Mouse (Mus musculus) heart, embryonic 16.5 days (tissue): ENCODE data around the gene Atp5s. TPM values are rescaled to one million over a fixed set of nuclear protein-coding genes. Genes with fewer than 3 reads are reported as not detected.
A peak's percentile ranks its signal among the peaks of the same experiment; 100 is the strongest.

Experiments
- ATAC-seq: fragments of 200-750 bp; cut with Nextera tagmentation; replicated peaks from 2 replicates; pipeline ENCODE4 v1.8.0; 2017; ENCODE audit warnings: moderate number of reproducible peaks; ENCODE audit not compliant: insufficient read depth, low FRiP score; ENCODE audit errors: extremely low read depth
- H3K27ac ChIP-seq: fragments of 300-500 bp; sonication (generic); 2 replicates; pipeline ENCODE4 v1.5.1; 2014; ENCODE audit warnings: mild to moderate bottlenecking, low read length, control low read depth, moderate library complexity
- H3K27me3 ChIP-seq: fragments of 300-500 bp; sonication (generic); 2 replicates; pipeline ENCODE4 v1.6.1; 2014; ENCODE audit warnings: low read length, mixed read lengths; ENCODE audit not compliant: control insufficient read depth, insufficient read depth
- H3K36me3 ChIP-seq: fragments of 300-500 bp; sonication (generic); 2 replicates; pipeline ENCODE4 v1.6.1; 2014; ENCODE audit not compliant: control insufficient read depth, insufficient read depth
- H3K4me1 ChIP-seq: fragments of 300-500 bp; sonication (generic); 2 replicates; pipeline ENCODE4 v1.6.1; 2014; ENCODE audit warnings: low read length, mixed read lengths; ENCODE audit not compliant: control insufficient read depth, insufficient read depth
- H3K4me2 ChIP-seq: fragments of 300-500 bp; sonication (generic); 2 replicates; pipeline ENCODE4 v1.6.1; 2014; ENCODE audit warnings: low read depth, mild to moderate bottlenecking, control low read depth, low read length
- H3K4me3 ChIP-seq: fragments of 300-500 bp; sonication (generic); 2 replicates; pipeline ENCODE4 v1.5.1; 2014; ENCODE audit warnings: mild to moderate bottlenecking, control low read depth, low read length
- H3K9ac ChIP-seq: fragments of 300-500 bp; sonication (generic); 2 replicates; pipeline ENCODE4 v1.6.1; 2014; ENCODE audit warnings: low read length, control low read depth
- H3K9me3 ChIP-seq: fragments of 300-500 bp; sonication (generic); replicated peaks from 2 replicates; pipeline ENCODE4 v1.6.1; 2016; ENCODE audit warnings: low read length; ENCODE audit not compliant: control insufficient read depth
- WGBS: fragments of 180-500 bp; shearing (Covaris S2); extraction: QIAGEN DNeasy Blood & Tissue Kit; methylation state at CpG from one replicate; pipeline ENCODE4 v1.1.7; 2014; 5-methylcytosine and 5-hydroxymethylcytosine counted together
- polyA plus RNA-seq: library from polyadenylated mRNA; unstranded; fragments of >200 nt; fragmentation: Nextera tagmentation; extraction: Ambion mirVana; gene quantifications from 2 replicates; pipeline ENCODE4 v1.2.1, GENCODE M21; 2015

Atp5s gene
- 35.4 and 39.2 TPM in 2 replicates for polyA plus RNA-seq

- no peaks in the 10 kb centered on the region for H3K27me3 ChIP-seq
- peaks cover 5% of the 10 kb centered on the region; the same call in 1 of the 2 replicates for H3K36me3 ChIP-seq
- peak within 1 kb of the TSS; percentile 72 for H3K4me3 ChIP-seq
- H3K9me3 ChIP-seq, result no peaks in the 10 kb centered on the region
- peak within 1 kb of the TSS; percentile 78 for H3K4me2 ChIP-seq
- WGBS, result under 1% methylated on average over 60 of the region's 60 CpGs
- peak; percentile 94 for ATAC-seq
- peaks cover 16% of the 10 kb centered on the region for H3K4me1 ChIP-seq
- peak within 1 kb of the TSS; percentile 79 for H3K9ac ChIP-seq
- H3K27ac ChIP-seq, result peak within 1 kb of the TSS; percentile 87
These were observed at the start of gene Atp5s, which contains the start of gene L2hgdh for GRCm38 (mm10) chr12:69724711-69725460. TSS of gene Atp5s (plus strand) at chr12:69724950. TSS of gene L2hgdh (minus strand) at chr12:69724873.

GRCm38 (mm10) chr12:69676157-69676556 is 48.6 kb upstream of the Atp5s start:
- no peak overlapping the region for H3K27ac ChIP-seq
- H3K9ac ChIP-seq, result no peak overlapping the region
- ATAC-seq, result no peak
- no peak overlapping the region for H3K4me3 ChIP-seq
- H3K9me3 ChIP-seq, result no peaks in the 10 kb centered on the region
- no peaks in the 10 kb centered on the region for H3K36me3 ChIP-seq
- H3K4me2 ChIP-seq, result no peak overlapping the region
- no peaks in the 10 kb centered on the region for H3K27me3 ChIP-seq
- 79% methylated on average over 4 of the region's 4 CpGs for WGBS
- H3K4me1 ChIP-seq, result peaks cover 21% of the 10 kb centered on the region

- peak; percentile 55 for ATAC-seq
- peak overlapping the region; percentile 60 for H3K4me2 ChIP-seq
These were observed 43.9 kb upstream of the Atp5s start for GRCm38 (mm10) chr12:69680635-69681565.

GRCm38 (mm10) chr12:69681566-69682061 is 43.1 kb upstream of the Atp5s start, which contains the start of gene Sos2:
TSS of gene Sos2 (minus strand) at chr12:69681852.
- H3K27ac ChIP-seq, result peak within 1 kb of the TSS; percentile 98
- WGBS, result 0% methylated on average over 50 of the region's 85 CpGs
- peak within 1 kb of the TSS; percentile 100 for H3K9ac ChIP-seq
- H3K27me3 ChIP-seq, result no peaks in the 10 kb centered on the region
- peak; percentile 73 for ATAC-seq
- H3K9me3 ChIP-seq, result no peaks in the 10 kb centered on the region
- H3K4me3 ChIP-seq, result peak within 1 kb of the TSS; percentile 97
- H3K4me2 ChIP-seq, result peak within 1 kb of the TSS; percentile 60
- H3K36me3 ChIP-seq, result no peaks in the 10 kb centered on the region
- H3K4me1 ChIP-seq, result peaks cover 18% of the 10 kb centered on the region

More at GRCm38 (mm10) chr12:69680635-69681565, 43.9 kb upstream of the Atp5s start:
- H3K4me3 ChIP-seq, result peak overlapping the region; percentile 97
- peak overlapping the region; percentile 100 for H3K9ac ChIP-seq
- WGBS, result 1% methylated on average over 56 of the region's 56 CpGs
- no peaks in the 10 kb centered on the region for H3K27me3 ChIP-seq
- peak overlapping the region; percentile 98 for H3K27ac ChIP-seq
- H3K4me1 ChIP-seq, result peaks cover 18% of the 10 kb centered on the region
- H3K9me3 ChIP-seq, result no peaks in the 10 kb centered on the region
- no peaks in the 10 kb centered on the region for H3K36me3 ChIP-seq

GRCm38 (mm10) chr12:69682065-69682787 is 42.5 kb upstream of the Atp5s start:
- peak overlapping the region; percentile 100 for H3K9ac ChIP-seq
- H3K27me3 ChIP-seq, result no peaks in the 10 kb centered on the region
- peak overlapping the region; percentile 60 for H3K4me2 ChIP-seq
- H3K4me1 ChIP-seq, result peaks cover 18% of the 10 kb centered on the region
- peak overlapping the region; percentile 98 for H3K27ac ChIP-seq
- WGBS, result 1% methylated on average over 54 of the region's 54 CpGs
- peak; percentile 86 for ATAC-seq
- H3K9me3 ChIP-seq, result no peaks in the 10 kb centered on the region
- H3K4me3 ChIP-seq, result peak overlapping the region; percentile 97
- no peaks in the 10 kb centered on the region for H3K36me3 ChIP-seq

GRCm38 (mm10) chr12:69682788-69683419 is 41.8 kb upstream of the Atp5s start:
- H3K36me3 ChIP-seq, result no peaks in the 10 kb centered on the region

GRCm38 (mm10) chr12:69683537-69683936 is 41.2 kb upstream of the Atp5s start:
- H3K4me2 ChIP-seq, result peak overlapping the region; percentile 60
- no peak overlapping the region for H3K9ac ChIP-seq
- peaks cover 23% of the 10 kb centered on the region for H3K4me1 ChIP-seq
- H3K27me3 ChIP-seq, result no peaks in the 10 kb centered on the region
- no peaks in the 10 kb centered on the region for H3K36me3 ChIP-seq
- H3K27ac ChIP-seq, result peak overlapping the region; percentile 72
- peak; percentile 34; the same call in 1 of the 2 replicates for ATAC-seq
- no peak overlapping the region for H3K4me3 ChIP-seq
- WGBS, result 21% methylated on average over 10 of the region's 10 CpGs
- H3K9me3 ChIP-seq, result no peaks in the 10 kb centered on the region

More at GRCm38 (mm10) chr12:69682788-69683419, 41.8 kb upstream of the Atp5s start:
- no peaks in the 10 kb centered on the region for H3K9me3 ChIP-seq
- H3K4me2 ChIP-seq, result peak overlapping the region; percentile 60
- H3K4me3 ChIP-seq, result peak overlapping the region; percentile 97; the same call in 1 of the 2 replicates
- no peak for ATAC-seq
- peaks cover 18% of the 10 kb centered on the region for H3K4me1 ChIP-seq
- peak overlapping the region; percentile 50 for H3K9ac ChIP-seq
- H3K27me3 ChIP-seq, result no peaks in the 10 kb centered on the region
- H3K27ac ChIP-seq, result peak overlapping the region; percentile 98
- WGBS, result 42% methylated on average over 14 of the region's 14 CpGs

- Histone ChIP-seq H3K4me2 (no peak overlapping the region), H3K36me3 (no peaks in the 10 kb centered on the region), H3K27me3 (no peaks in the 10 kb centered on the region), H3K9ac (no peak overlapping the region), H3K27ac (peak overlapping the region; percentile 57), H3K4me3 (no peak overlapping the region), H3K4me1 (peaks cover 5% of the 10 kb centered on the region), H3K9me3 (no peaks in the 10 kb centered on the region)
- WGBS, result 9% methylated on average over 2 of the region's 2 CpGs
- peak; percentile 58; the same call in 1 of the 2 replicates for ATAC-seq
These were observed 36.4 kb upstream of the Atp5s start for GRCm38 (mm10) chr12:69688368-69688767.
